Mouse (Mus musculus) heart, postnatal 0 days (tissue): Measurements from ENCODE around the gene Pla2r1.

Experiments
- CTCF ChIP-seq: IDR thresholded peaks from 2 replicates; pipeline ENCODE4 v1.5.1; 2016; ENCODE audit warnings: antibody characterized with exemption, control low read depth, low read depth
- EP300 ChIP-seq: IDR thresholded peaks from 2 replicates; pipeline ENCODE4 v1.6.1; 2016; ENCODE audit warnings: antibody characterized with exemption, low read depth

GRCm38 (mm10) chr2:60369454-60369853, 183.7 kb downstream of the Pla2r1 start:
- TF ChIP-seq CTCF (no peak), EP300 (no peak)
